Mouse (Mus musculus) heart, embryonic 16.5 days (tissue): ENCODE measurements around the gene 6030468B19Rik. TPM values are rescaled to one million over a fixed set of nuclear protein-coding genes. Genes with fewer than 3 reads are reported as not detected.

Experiments used
- ATAC-seq: fragments of 200-750 bp; cut with Nextera tagmentation; replicated peaks from 2 replicates; pipeline ENCODE4 v1.8.0; 2017; ENCODE audit warnings: moderate number of reproducible peaks; ENCODE audit not compliant: insufficient read depth, low FRiP score; ENCODE audit errors: extremely low read depth
- H3K27ac ChIP-seq: fragments of 300-500 bp; sonication (generic); 2 replicates; pipeline ENCODE4 v1.5.1; 2014; ENCODE audit warnings: mild to moderate bottlenecking, low read length, control low read depth, moderate library complexity
- H3K27me3 ChIP-seq: fragments of 300-500 bp; sonication (generic); 2 replicates; pipeline ENCODE4 v1.6.1; 2014; ENCODE audit warnings: low read length, mixed read lengths; ENCODE audit not compliant: control insufficient read depth, insufficient read depth
- H3K36me3 ChIP-seq: fragments of 300-500 bp; sonication (generic); 2 replicates; pipeline ENCODE4 v1.6.1; 2014; ENCODE audit not compliant: control insufficient read depth, insufficient read depth
- H3K4me1 ChIP-seq: fragments of 300-500 bp; sonication (generic); 2 replicates; pipeline ENCODE4 v1.6.1; 2014; ENCODE audit warnings: low read length, mixed read lengths; ENCODE audit not compliant: control insufficient read depth, insufficient read depth
- H3K4me2 ChIP-seq: fragments of 300-500 bp; sonication (generic); 2 replicates; pipeline ENCODE4 v1.6.1; 2014; ENCODE audit warnings: low read depth, mild to moderate bottlenecking, control low read depth, low read length
- H3K4me3 ChIP-seq: fragments of 300-500 bp; sonication (generic); 2 replicates; pipeline ENCODE4 v1.5.1; 2014; ENCODE audit warnings: mild to moderate bottlenecking, control low read depth, low read length
- H3K9ac ChIP-seq: fragments of 300-500 bp; sonication (generic); 2 replicates; pipeline ENCODE4 v1.6.1; 2014; ENCODE audit warnings: low read length, control low read depth
- H3K9me3 ChIP-seq: fragments of 300-500 bp; sonication (generic); replicated peaks from 2 replicates; pipeline ENCODE4 v1.6.1; 2016; ENCODE audit warnings: low read length; ENCODE audit not compliant: control insufficient read depth
- WGBS: fragments of 180-500 bp; shearing (Covaris S2); extraction: QIAGEN DNeasy Blood & Tissue Kit; methylation state at CpG from one replicate; pipeline ENCODE4 v1.1.7; 2014; 5-methylcytosine and 5-hydroxymethylcytosine counted together
- polyA plus RNA-seq: library from polyadenylated mRNA; unstranded; fragments of >200 nt; fragmentation: Nextera tagmentation; extraction: Ambion mirVana; gene quantifications from 2 replicates; pipeline ENCODE4 v1.2.1, GENCODE M21; 2015

6030468B19Rik gene
- polyA plus RNA-seq, 1 experiment from 2014 or later, result 0.39 TPM

- H3K36me3 ChIP-seq, result no peaks in the 10 kb centered on the region
- no peak overlapping the region for H3K4me3 ChIP-seq
- no peak for ATAC-seq
- 79% methylated on average over 9 of the region's 9 CpGs for WGBS
- no peak overlapping the region for H3K4me2 ChIP-seq
- no peaks in the 10 kb centered on the region for H3K9me3 ChIP-seq
- H3K27me3 ChIP-seq, result no peaks in the 10 kb centered on the region
- no peak overlapping the region for H3K27ac ChIP-seq
- no peak overlapping the region for H3K9ac ChIP-seq
- H3K4me1 ChIP-seq, result peaks cover 11% of the 10 kb centered on the region
These were observed 6.1 kb upstream of the 6030468B19Rik start for GRCm38 (mm10) chr11:117791441-117791761.

- Histone ChIP-seq H3K36me3 (no peaks in the 10 kb centered on the region), H3K9ac (peak overlapping the region; percentile 67), H3K27ac (peak overlapping the region; percentile 53; the same call in 1 of the 2 replicates), H3K4me1 (peaks cover 11% of the 10 kb centered on the region), H3K27me3 (no peaks in the 10 kb centered on the region), H3K9me3 (no peaks in the 10 kb centered on the region), H3K4me2 (peak overlapping the region; percentile 66), H3K4me3 (peak overlapping the region; percentile 37)
- WGBS, result 11% methylated on average over 22 of the region's 22 CpGs
- no peak; the same call in 1 of the 2 replicates for ATAC-seq
These were observed 5.1 kb upstream of the 6030468B19Rik start for GRCm38 (mm10) chr11:117792281-117792888.

GRCm38 (mm10) chr11:117794035-117794551 lies 3.4 kb upstream of the 6030468B19Rik start:
- no peaks in the 10 kb centered on the region for H3K9me3 ChIP-seq
- H3K9ac ChIP-seq, result no peak overlapping the region
- no peak overlapping the region for H3K4me3 ChIP-seq
- 53% methylated on average over 4 of the region's 4 CpGs for WGBS
- H3K4me1 ChIP-seq, result peaks cover 18% of the 10 kb centered on the region
- H3K4me2 ChIP-seq, result no peak overlapping the region
- H3K27ac ChIP-seq, result no peak overlapping the region
- ATAC-seq, result 0 out of 2 replicates have a peak, but pooled peaks have one; percentile 16
- no peaks in the 10 kb centered on the region for H3K36me3 ChIP-seq
- H3K27me3 ChIP-seq, result no peaks in the 10 kb centered on the region

- no peaks in the 10 kb centered on the region for H3K27me3 ChIP-seq
- H3K27ac ChIP-seq, result peak overlapping the region; percentile 27; the same call in 1 of the 2 replicates
- H3K4me2 ChIP-seq, result no peak overlapping the region
- ATAC-seq, result no peak
- no peak overlapping the region; the same call in 1 of the 2 replicates for H3K9ac ChIP-seq
- no peaks in the 10 kb centered on the region for H3K9me3 ChIP-seq
- WGBS, result 48% methylated on average over 5 of the region's 5 CpGs
- no peaks in the 10 kb centered on the region for H3K36me3 ChIP-seq
- H3K4me3 ChIP-seq, result no peak overlapping the region
- H3K4me1 ChIP-seq, result peaks cover 11% of the 10 kb centered on the region
These were observed 506 bp upstream of the 6030468B19Rik start for GRCm38 (mm10) chr11:117796954-117797353.

GRCm38 (mm10) chr11:117798160-117798541 lies 691 bp downstream of the 6030468B19Rik start:
- Histone ChIP-seq H3K36me3 (no peaks in the 10 kb centered on the region), H3K4me3 (no peak overlapping the region), H3K27ac (no peak overlapping the region), H3K9ac (no peak overlapping the region), H3K27me3 (no peaks in the 10 kb centered on the region), H3K4me2 (no peak overlapping the region), H3K9me3 (no peaks in the 10 kb centered on the region), H3K4me1 (peaks cover 8% of the 10 kb centered on the region)
- ATAC-seq, result peak; percentile 35
- WGBS, result 23% methylated on average over 2 of the region's 2 CpGs

GRCm38 (mm10) chr11:117799174-117799573 lies 1.7 kb downstream of the 6030468B19Rik start:
- no peaks in the 10 kb centered on the region for H3K36me3 ChIP-seq
- H3K9ac ChIP-seq, result no peak overlapping the region
- H3K27ac ChIP-seq, result no peak overlapping the region
- peaks cover 8% of the 10 kb centered on the region for H3K4me1 ChIP-seq
- no peak overlapping the region for H3K4me2 ChIP-seq
- no peak overlapping the region for H3K4me3 ChIP-seq
- H3K27me3 ChIP-seq, result no peaks in the 10 kb centered on the region
- no peaks in the 10 kb centered on the region for H3K9me3 ChIP-seq
- WGBS, result 53% methylated on average over 5 of the region's 5 CpGs
- no peak for ATAC-seq

- H3K27ac ChIP-seq, result no peak overlapping the region
- no peaks in the 10 kb centered on the region for H3K27me3 ChIP-seq
- no peak overlapping the region for H3K4me3 ChIP-seq
- H3K36me3 ChIP-seq, result no peaks in the 10 kb centered on the region
- H3K9ac ChIP-seq, result no peak overlapping the region
- H3K9me3 ChIP-seq, result no peaks in the 10 kb centered on the region
- WGBS, result 81% methylated on average over 7 of the region's 7 CpGs
- ATAC-seq, result no peak
- H3K4me2 ChIP-seq, result no peak overlapping the region
- peaks cover 8% of the 10 kb centered on the region for H3K4me1 ChIP-seq
These were observed 2.6 kb downstream of the 6030468B19Rik start for GRCm38 (mm10) chr11:117800038-117800437.

- Histone ChIP-seq H3K36me3 (no peaks in the 10 kb centered on the region), H3K27ac (no peak overlapping the region), H3K9me3 (no peaks in the 10 kb centered on the region), H3K4me3 (no peak overlapping the region), H3K4me1 (peaks cover 8% of the 10 kb centered on the region), H3K4me2 (no peak overlapping the region), H3K9ac (no peak overlapping the region), H3K27me3 (no peaks in the 10 kb centered on the region)
- ATAC-seq, result no peak
- WGBS, result 71% methylated on average over 7 of the region's 7 CpGs
These were observed 4.2 kb downstream of the 6030468B19Rik start for GRCm38 (mm10) chr11:117801650-117802049.

GRCm38 (mm10) chr11:117803166-117803688 lies 5.8 kb downstream of the 6030468B19Rik start:
- Histone ChIP-seq H3K4me1 (peaks cover 4% of the 10 kb centered on the region), H3K4me2 (no peak overlapping the region), H3K9me3 (no peaks in the 10 kb centered on the region), H3K9ac (no peak overlapping the region), H3K4me3 (no peak overlapping the region), H3K36me3 (no peaks in the 10 kb centered on the region), H3K27ac (no peak overlapping the region), H3K27me3 (no peaks in the 10 kb centered on the region)
- ATAC-seq, result no peak
- 89% methylated on average over 3 of the region's 3 CpGs for WGBS
